Mouse (Mus musculus) kidney, adult 2 months (tissue): ENCODE data around the gene Rbbp4.

ENCODE experiments used
- CTCF ChIP-seq: fragments of 200-500 bp; conservative IDR thresholded peaks from 2 replicates; pipeline ENCODE4 v1.5.1; 2011; ENCODE audit warnings: low read depth, mild to moderate bottlenecking, control low read depth, low read length, moderate library complexity, mixed read lengths; ENCODE audit not compliant: insufficient read depth, insufficient read length
- POLR2A ChIP-seq: fragments of 200-500 bp; IDR thresholded peaks from one replicate; pipeline ENCODE4 v1.6.1; 2011; ENCODE audit warnings: low read depth, low read length, control low read depth

DNA sequence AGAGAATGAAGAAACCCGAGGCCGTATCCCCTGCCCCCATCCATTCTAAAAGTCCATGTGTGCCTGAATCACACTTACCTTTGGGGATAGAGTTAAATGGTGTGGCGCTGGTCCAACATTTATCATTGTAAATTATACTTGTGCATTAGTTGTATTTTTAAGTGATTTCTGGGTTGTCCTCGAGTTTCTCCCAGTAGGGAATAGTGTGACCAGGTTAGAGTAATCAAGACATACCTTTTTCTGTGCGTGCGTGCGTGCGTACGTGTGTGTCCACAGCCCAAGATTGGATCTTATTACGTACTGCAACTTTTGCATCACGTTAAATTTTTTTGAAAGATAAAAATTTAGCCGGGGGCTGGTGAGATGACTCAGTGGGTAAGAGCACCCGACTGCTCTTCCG is 1.1 kb upstream of the Rbbp4 start:
- TF ChIP-seq CTCF (no peak), POLR2A (no peak)
